Mouse (Mus musculus) heart, adult 2 months (tissue): ENCODE results near the gene Timm50.

Experiments used
- CTCF ChIP-seq: fragments of 200-600 bp; IDR thresholded peaks from 2 replicates; pipeline ENCODE4 v1.8.1; 2022; ENCODE audit warnings: antibody characterized with exemption, mild to moderate bottlenecking, moderate library complexity
- EP300 ChIP-seq: fragments of 200-500 bp; IDR thresholded peaks from 2 replicates; pipeline ENCODE4 v1.6.1; 2011; ENCODE audit warnings: low read depth, low read length, control low read depth; ENCODE audit not compliant: insufficient read depth
- POLR2A ChIP-seq: fragments of 200-500 bp; IDR thresholded peaks from 2 replicates; pipeline ENCODE4 v1.6.1; 2011; ENCODE audit warnings: mild to moderate bottlenecking, low read depth, low read length, control low read depth; ENCODE audit not compliant: insufficient read depth

- TF ChIP-seq CTCF (no peak), POLR2A (no peak), EP300 (no peak)
These were observed 46.6 kb upstream of the Timm50 start for GRCm38 (mm10) chr7:28358431-28358830.
